Mouse (Mus musculus): ENCODE measurements at regions not wholly inside any gene's neighbourhood (a gene's known extent, or its start where the extent isn't known, plus 50 kb on each side); places are given as distances from the start of the nearest gene placed in this dataset.

DNA sequence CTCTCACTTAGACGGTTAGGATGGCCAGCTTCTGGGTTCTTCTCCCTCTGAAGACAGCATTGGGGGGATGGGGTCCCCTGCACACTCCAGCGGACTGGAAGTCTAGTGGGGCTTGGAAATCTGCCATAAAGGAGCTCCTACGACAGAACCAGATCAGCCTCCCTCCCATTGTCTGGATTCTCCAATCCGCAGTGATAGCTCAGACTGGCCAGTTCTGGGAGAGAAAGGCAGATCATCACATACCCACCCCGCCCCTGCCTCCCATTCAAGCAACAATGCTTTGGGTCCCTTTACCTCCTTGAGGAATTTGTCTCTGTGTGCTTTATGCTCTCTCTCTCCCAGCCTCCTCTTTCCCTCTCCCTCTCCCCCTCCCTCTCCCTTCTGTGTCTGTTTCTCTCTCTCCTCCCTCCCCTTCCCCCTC is 292.5 kb downstream of the Pdcd6ip start:
- DNase-seq: no peak

GRCm38 (mm10) chr9:113414690-113415089 is 293.4 kb downstream of the Pdcd6ip start:
- DNase-seq: no peak

DNA sequence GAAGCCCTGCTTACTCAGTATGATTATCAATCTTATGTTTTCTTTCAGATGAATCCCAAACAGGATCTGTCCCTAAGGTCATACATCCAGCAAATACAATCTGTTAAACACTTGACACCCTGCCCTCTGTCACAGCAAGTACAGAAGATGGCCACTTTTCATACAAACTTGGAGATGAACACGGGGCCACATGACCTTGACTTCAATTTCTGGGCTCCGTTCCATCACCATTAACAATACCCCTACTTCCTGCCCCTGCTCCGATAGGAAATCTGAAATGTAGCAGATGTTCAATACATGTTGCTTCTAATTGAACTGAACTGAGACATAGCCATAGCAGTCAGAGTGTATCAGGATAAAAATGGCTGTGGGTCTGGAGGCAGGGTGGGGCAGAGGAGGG is 294.2 kb downstream of the Pdcd6ip start:
- DNase-seq: no peak

GRCm38 (mm10) chr9:113411638-113412037 is 296.4 kb downstream of the Pdcd6ip start:
- no peak for DNase-seq

GRCm38 (mm10) chr9:113408521-113408920 is 299.5 kb downstream of the Pdcd6ip start:
- DNase-seq: peak; percentile 76

DNA sequence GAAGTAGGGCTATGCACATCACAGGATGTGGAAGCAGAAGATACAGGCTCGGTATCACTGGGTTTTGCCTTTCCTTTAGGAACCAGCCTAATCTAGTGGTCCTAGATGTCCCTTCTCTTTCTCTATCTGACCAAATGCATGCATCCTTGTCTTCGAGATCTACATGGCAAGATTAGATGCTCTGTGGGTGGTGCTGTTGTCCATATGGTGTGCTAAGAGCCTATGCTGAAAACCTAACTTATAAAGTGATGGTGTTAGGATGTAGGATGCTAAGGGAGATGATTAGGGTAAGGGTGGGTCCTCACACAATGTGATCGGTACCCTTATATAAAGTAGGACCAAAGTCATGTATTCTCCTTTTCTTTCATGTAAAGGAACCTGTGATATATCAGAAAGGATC is 313.7 kb downstream of the Pdcd6ip start:
- DNase-seq: no peak

DNA sequence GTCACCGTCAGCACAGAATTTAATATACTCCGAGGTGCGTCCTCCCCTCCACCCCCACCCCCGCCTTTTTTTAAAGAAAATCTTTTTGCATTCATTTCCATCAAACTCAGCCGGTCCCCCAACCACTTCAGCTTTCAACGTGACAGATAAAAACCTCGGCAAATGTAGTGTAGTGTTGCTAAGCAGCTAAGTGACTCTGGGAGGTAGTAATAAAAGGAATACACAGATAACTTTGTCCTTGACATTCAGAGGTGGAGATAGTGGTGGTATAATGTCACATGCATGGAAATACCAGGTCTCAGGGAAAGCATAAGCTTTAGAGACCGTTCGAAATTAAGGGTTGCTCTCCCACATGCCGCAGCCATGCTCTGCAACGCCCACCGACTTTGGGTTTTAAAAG is 320.7 kb downstream of the Pdcd6ip start:
- no peak for DNase-seq

GRCm38 (mm10) chr9:113381591-113382110 is 326.4 kb downstream of the Pdcd6ip start:
- DNase-seq: no peak

DNA sequence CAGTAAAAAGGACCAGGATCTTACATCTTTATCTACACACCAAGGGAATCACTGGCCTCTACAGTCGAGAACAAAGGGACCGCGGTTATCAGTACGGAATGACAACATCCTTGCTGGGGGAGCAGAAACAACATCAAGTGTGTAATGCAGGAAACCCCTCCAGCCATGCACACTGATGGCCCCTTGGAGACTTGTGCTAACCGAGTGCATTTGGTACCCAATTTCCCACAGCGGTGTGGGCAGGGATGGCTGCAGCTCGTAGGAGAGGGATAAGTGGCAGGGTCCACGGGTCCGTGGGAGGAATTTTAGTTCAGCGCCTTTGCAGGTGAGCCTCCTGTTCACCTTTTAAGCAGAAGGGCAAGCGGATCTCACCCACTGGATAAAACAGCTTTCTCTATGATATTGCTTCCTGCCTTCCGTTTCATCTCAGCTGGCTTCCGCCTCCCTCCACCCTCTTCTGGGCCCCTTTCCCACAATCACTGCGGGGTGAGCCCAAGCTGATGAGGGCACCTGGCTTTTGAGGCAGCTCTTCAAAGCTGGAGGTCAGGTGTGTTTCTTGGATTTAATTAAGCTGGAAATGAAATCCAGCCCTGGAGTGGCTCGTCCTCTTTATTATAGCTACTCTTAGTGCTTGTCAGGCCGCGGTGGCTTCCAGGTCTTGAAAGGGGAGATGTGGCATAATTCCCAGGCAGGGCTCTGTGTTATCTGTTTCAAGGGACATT is 327.5 kb downstream of the Pdcd6ip start:
- peak; percentile 24 for DNase-seq

- no peak for DNase-seq
Measured at GRCm38 (mm10) chr9:113378525-113378924, 329.5 kb downstream of the Pdcd6ip start.

DNA sequence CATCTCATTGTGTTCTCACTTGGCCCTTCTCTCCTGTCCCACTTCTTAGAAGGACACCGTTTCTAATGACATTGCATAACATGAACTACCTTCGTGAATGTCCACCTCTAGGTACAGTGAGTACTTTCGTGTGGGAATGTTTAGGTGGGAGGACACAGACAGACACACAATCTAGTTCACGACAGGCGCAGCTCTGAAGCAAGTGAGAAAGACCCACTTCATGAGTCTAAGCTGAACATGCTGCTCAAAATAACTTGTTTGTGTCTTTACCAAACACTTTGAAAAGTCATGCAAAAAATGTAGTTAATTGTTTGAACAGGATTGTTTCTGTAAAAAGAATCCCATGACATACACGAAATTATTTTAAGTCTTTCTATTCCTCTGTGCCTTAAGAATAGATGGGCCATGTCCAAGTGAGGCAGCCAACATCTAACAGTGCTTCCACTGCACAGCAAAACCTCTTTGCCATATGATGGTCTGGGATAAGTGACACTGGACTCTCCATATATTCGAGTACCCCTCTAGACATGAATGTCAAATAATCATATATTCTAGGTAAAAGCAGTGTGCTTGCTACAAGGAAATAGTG is 336.2 kb downstream of the Pdcd6ip start:
- DNase-seq: no peak

DNA sequence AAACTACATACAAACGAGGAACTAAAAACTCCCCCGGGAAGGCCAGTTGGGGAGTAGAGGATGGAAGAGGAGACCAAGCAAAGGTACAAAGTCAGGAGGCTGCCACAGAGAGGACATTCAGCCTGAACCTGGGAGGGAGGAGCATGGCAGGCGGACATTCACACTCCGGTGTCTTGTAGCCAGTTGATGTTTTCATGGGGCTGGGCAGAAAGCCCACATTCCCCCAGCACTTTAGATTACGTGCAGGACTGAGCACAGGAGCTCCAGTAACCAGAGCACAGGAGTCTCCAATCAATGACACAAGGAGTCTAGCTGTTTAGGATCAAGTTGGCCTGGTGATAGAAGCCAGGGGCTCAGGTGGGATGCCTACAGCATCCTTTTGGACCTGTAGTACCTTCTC is 360.1 kb downstream of the Pdcd6ip start:
- DNase-seq: no peak

DNA sequence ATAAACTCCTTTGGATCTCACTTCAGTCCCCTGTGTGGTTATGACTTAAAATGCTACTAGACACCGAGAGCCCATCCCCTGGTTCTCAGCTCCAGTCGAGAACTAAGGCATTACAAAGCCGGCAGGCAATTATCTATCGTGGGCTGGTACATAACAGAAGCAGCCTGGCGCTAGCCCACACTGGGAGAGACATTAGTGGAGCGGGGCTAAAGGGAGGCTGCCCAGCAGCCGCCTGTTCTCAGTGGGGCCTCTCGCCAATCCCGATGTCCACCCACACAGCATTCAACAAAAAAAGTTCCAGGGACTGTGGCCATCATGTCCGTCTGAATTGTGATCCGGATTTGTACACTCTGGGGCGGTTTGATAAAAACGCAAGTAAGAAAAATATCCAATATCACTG is 361.5 kb downstream of the Pdcd6ip start:
- peak; percentile 3 for DNase-seq

GRCm38 (mm10) chr9:113342131-113342530 is 365.9 kb downstream of the Pdcd6ip start:
- no peak for DNase-seq

- no peak for DNase-seq
Measured at GRCm38 (mm10) chr9:113340838-113341237, 367.2 kb downstream of the Pdcd6ip start.

- no peak for DNase-seq
Measured at GRCm38 (mm10) chr9:113340036-113340435, 368.0 kb downstream of the Pdcd6ip start.

GRCm38 (mm10) chr9:113324489-113324888 is 383.6 kb downstream of the Pdcd6ip start:
- DNase-seq: no peak

DNA sequence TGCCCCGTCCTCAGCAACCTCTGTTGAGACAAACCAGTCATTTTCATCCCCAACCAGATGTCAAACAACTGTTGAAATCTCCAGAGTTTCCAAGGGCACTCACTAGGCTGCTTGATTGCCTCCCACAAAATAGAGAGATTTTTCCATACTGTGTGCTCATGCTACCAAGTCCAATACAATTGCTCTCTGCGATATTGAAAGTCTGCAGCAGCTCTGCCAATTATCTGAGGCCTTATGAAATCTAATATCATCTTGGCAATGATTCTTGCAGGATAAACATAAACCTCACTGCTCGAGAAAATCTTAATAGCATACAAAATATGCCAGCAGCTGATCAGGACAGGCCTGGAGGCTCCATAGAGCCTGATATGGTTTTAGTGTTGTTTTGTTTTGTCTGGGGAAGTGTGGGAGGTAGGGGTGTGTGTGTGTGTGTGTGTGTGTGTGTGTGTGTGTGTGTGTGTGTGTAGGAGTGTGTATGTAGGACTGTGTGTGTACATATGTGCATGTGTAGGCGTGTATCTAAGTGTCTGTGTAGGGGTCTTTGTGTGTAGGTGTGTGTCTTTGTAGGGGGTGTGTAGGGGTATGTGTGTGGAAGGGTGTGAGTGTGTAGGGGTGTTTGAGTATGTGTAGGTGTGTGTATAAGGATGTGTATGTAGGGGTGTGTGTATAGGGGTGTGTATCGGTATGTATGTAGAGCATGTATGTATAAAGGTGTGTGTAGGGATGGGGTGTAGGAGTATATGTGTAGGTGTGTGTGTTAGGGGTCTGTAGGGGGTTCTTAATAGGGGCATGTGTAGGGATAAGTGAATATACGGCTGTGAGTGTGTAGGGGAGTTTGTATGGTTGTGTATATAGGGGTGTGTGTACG is 398.1 kb downstream of the Pdcd6ip start:
- DNase-seq: no peak

- peak; percentile 12 for DNase-seq
Measured at GRCm38 (mm10) chr9:113305761-113306160, 402.3 kb downstream of the Pdcd6ip start.

DNA sequence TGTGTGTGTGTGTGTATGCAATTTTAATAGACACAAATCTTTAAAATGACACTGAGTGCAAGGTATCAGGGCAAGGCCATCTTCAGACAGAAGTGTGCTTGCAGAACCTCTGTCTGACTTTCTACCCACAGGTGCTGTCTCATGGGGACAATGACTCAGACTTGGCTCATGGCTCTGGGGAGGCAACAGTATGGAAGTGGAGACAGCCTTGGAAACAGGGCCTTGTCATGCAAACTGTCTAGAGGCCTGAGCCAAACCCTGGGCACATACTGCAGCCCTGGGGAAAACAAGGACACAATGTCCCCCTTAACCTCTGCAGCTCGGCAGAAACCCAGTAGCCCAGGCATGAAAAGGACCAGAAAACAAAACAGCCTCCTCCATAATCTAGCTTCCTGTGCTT is 405.6 kb downstream of the Pdcd6ip start:
- no peak for DNase-seq

- DNase-seq: peak; percentile 11
Measured at GRCm38 (mm10) chr9:113300846-113301245, 407.2 kb downstream of the Pdcd6ip start.

DNA sequence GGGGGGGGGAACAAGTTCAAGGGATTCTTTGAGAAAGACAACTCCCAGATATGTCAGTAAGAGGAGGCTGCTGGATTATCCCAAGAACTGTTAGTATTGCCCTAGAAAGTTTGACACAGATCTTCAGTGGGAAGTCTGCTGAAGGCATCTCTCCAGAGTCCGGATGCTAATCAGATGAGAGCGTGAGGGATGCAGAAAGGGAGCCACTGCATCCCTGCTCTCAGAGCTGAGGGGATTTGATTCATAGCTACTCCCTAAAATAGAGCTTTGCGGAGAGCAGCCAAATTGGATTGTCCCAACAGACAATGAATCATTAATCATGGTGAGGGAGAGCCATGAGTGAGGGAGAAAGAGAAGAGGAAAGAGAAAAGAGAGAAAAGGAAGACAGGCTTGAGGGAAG is 408.2 kb downstream of the Pdcd6ip start:
- DNase-seq: no peak

GRCm38 (mm10) chr9:113295850-113296467 is 412.1 kb downstream of the Pdcd6ip start:
- DNase-seq: no peak
